Mouse (Mus musculus) inflammation-experienced regulatory T-cells, adult 16 weeks (primary cell): ENCODE data around the gene Slc19a2. TPM values are rescaled to one million over a fixed set of nuclear protein-coding genes. Genes with fewer than 3 reads are reported as not detected.

Experiments used
- polyA plus RNA-seq: library from polyadenylated mRNA; unstranded; fragments of 100-300 nt; shearing (Covaris generic); gene quantifications from one replicate; pipeline ENCODE4 v1.2.1, GENCODE M21; 2017

The Slc19a2 gene
- polyA plus RNA-seq = 1.2 TPM

GRCm38 (mm10) chr1:164248465-164249331 lies at the start of gene Slc19a2:
Gene Slc19a2, plus strand, starts transcription at chr1:164249046.

GRCm38 (mm10) chr1:164275455-164275954 lies 26.7 kb downstream of the Slc19a2 start, which contains the start of gene Ccdc181:
Gene Ccdc181, plus strand, starts transcription at chr1:164275585.

GRCm38 (mm10) chr1:164303821-164304220 lies 55.0 kb downstream of the Slc19a2 start, which contains the start of gene Nme7:
Gene Nme7, plus strand, starts transcription at chr1:164304121.

GRCm38 (mm10) chr1:164307124-164307751 lies 58.4 kb downstream of the Slc19a2 start, which contains the start of gene Blzf1:
Gene Blzf1, minus strand, starts transcription at chr1:164307489.

Other genes with a start within 250 kb of the Slc19a2 start
- gene Sele, start 200.8 kb upstream of the Slc19a2 start, polyA plus RNA-seq = 0.43 TPM
- 649 TPM for gene Sell, start 187.1 kb upstream of the Slc19a2 start, polyA plus RNA-seq
- gene Selp, start 133.8 kb upstream of the Slc19a2 start, polyA plus RNA-seq = 2.3 TPM
- gene F5, start 97.2 kb upstream of the Slc19a2 start, polyA plus RNA-seq = not detected
- gene Ccdc181, start 26.5 kb downstream of the Slc19a2 start, polyA plus RNA-seq = 12.3 TPM
- 16.7 TPM for gene Nme7, start 55.1 kb downstream of the Slc19a2 start, polyA plus RNA-seq
- gene Blzf1, start 58.4 kb downstream of the Slc19a2 start, polyA plus RNA-seq = 24.2 TPM
- 5.1 TPM for gene Atp1b1, start 209.3 kb downstream of the Slc19a2 start, polyA plus RNA-seq